Mouse (Mus musculus) heart, postnatal 0 days (tissue): Measurements from ENCODE around the gene Coro1c. TPM values are rescaled to one million over a fixed set of nuclear protein-coding genes. Genes with fewer than 3 reads are reported as not detected.

ENCODE experiments used
- ATAC-seq: fragments of 200-750 bp; cut with Nextera tagmentation; 2 replicates; pipeline ENCODE4 v1.8.0; 2017; ENCODE audit warnings: low read depth, moderate number of reproducible peaks, moderate library complexity; ENCODE audit not compliant: insufficient read depth
- DNase-seq: peaks from one replicate; pipeline ENCODE4 v3.0.0-alpha.2; 2016; ENCODE audit warnings: low spot score
- H3K27ac ChIP-seq: fragments of 300-500 bp; sonication (generic); 2 replicates; pipeline ENCODE4 v1.5.1; 2014; ENCODE audit warnings: low read depth, mild to moderate bottlenecking
- H3K27me3 ChIP-seq: fragments of 300-500 bp; sonication (generic); 2 replicates; pipeline ENCODE4 v1.6.1; 2014; ENCODE audit warnings: low read length, mixed read lengths; ENCODE audit not compliant: control insufficient read depth, insufficient read depth
- H3K36me3 ChIP-seq: fragments of 300-500 bp; sonication (generic); replicated peaks from 2 replicates; pipeline ENCODE4 v1.6.1; 2014; ENCODE audit warnings: low read length, mixed read lengths; ENCODE audit not compliant: control insufficient read depth, insufficient read depth
- H3K4me1 ChIP-seq: fragments of 300-500 bp; sonication (generic); 2 replicates; pipeline ENCODE4 v1.6.1; 2014; ENCODE audit warnings: antibody characterized with exemption; ENCODE audit not compliant: control insufficient read depth, insufficient read depth
- H3K4me2 ChIP-seq: fragments of 300-500 bp; sonication (generic); 2 replicates; pipeline ENCODE4 v1.6.1; 2014; ENCODE audit warnings: low read depth, mild to moderate bottlenecking, low read length, moderate library complexity
- H3K4me3 ChIP-seq: fragments of 300-500 bp; sonication (generic); 2 replicates; pipeline ENCODE4 v1.5.1; 2014; ENCODE audit warnings: low read depth, low read length
- H3K9ac ChIP-seq: fragments of 300-500 bp; sonication (generic); replicated peaks from 2 replicates; pipeline ENCODE4 v1.6.1; 2014; ENCODE audit warnings: low read depth, low read length, mixed read lengths
- H3K9me3 ChIP-seq: fragments of 300-500 bp; sonication (generic); replicated peaks from 2 replicates; pipeline ENCODE4 v1.6.1; 2016; ENCODE audit warnings: low read length; ENCODE audit not compliant: control insufficient read depth
- CTCF ChIP-seq: IDR thresholded peaks from 2 replicates; pipeline ENCODE4 v1.5.1; 2016; ENCODE audit warnings: antibody characterized with exemption, control low read depth, low read depth
- EP300 ChIP-seq: IDR thresholded peaks from 2 replicates; pipeline ENCODE4 v1.6.1; 2016; ENCODE audit warnings: antibody characterized with exemption, low read depth
- WGBS: fragments of 180-500 bp; shearing (Covaris S2); extraction: QIAGEN DNeasy Blood & Tissue Kit; methylation state at CpG from one replicate; pipeline ENCODE4 v1.1.7; 2014; 5-methylcytosine and 5-hydroxymethylcytosine counted together
- polyA plus RNA-seq: library from polyadenylated mRNA; unstranded; fragments of >200 nt; fragmentation: Nextera tagmentation; extraction: Ambion mirVana; gene quantifications from 2 replicates; pipeline ENCODE4 v1.2.1, GENCODE M21; 2015
- total RNA-seq: library from RNA; depleted of rRNA; stranded (reverse); fragments of >200 nt; gene quantifications from 2 replicates; pipeline ENCODE4 v1.2.3, GENCODE M21; 2014; ENCODE audit warnings: low replicate concordance

Coro1c gene
- total and polyA plus RNA-seq, 2 experiments from 2014 or later: 46.6 to 78.2 TPM

DNA sequence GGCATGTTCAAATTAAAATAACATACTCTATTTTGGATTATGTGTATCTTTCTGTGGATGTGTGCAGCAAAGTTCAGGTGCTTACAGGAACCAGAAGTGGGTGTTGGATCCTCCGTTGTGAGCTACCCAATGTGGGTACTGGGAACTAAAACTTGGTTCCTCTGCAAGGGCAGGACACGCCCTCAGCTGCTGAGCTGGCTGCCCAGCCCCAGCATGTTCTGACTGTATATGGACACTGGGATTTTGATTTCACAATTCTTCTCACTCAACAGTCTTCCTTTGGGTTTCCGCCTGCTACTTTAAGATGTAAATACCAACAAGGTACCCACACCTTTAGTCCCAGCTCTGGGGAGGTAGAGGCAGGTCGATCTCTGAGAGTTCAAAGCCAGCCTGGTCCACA is 68.1 kb downstream of the Coro1c start:
- TF ChIP-seq EP300 (no peak), CTCF (no peak)
- H3K27ac ChIP-seq: no peak overlapping the region
- H3K27me3 ChIP-seq: no peaks in the 10 kb centered on the region
- H3K9me3 ChIP-seq: no peaks in the 10 kb centered on the region
- DNase-seq (no peak), ATAC-seq (no peak)
- H3K4me1 ChIP-seq: no peaks in the 10 kb centered on the region
- WGBS: 91% methylated on average over 4 of the region's 4 CpGs
- H3K9ac ChIP-seq: no peak overlapping the region
- H3K4me2 ChIP-seq: no peak overlapping the region
- peaks cover 38% of the 10 kb centered on the region for H3K36me3 ChIP-seq
- H3K4me3 ChIP-seq: no peak overlapping the region

- DNase-seq: no peak
- Histone ChIP-seq H3K9ac (no peak overlapping the region), H3K9me3 (no peaks in the 10 kb centered on the region), H3K36me3 (0 out of 2 replicates have a peak, but pooled peaks cover 5% of the 10 kb centered on the region), H3K4me2 (no peak overlapping the region), H3K27ac (no peak overlapping the region), H3K27me3 (no peaks in the 10 kb centered on the region), H3K4me1 (no peaks in the 10 kb centered on the region), H3K4me3 (no peak overlapping the region)
- 85% methylated on average over 10 of the region's 10 CpGs for WGBS
- no peak for ATAC-seq
- TF ChIP-seq CTCF: no peak
- TF ChIP-seq EP300: no peak
Measured at GRCm38 (mm10) chr5:113836961-113837360, 71.6 kb downstream of the Coro1c start.

GRCm38 (mm10) chr5:113833316-113833947 is 75.1 kb downstream of the Coro1c start:
- no peak overlapping the region for H3K4me3 ChIP-seq
- H3K9me3 ChIP-seq: no peaks in the 10 kb centered on the region
- H3K4me2 ChIP-seq: no peak overlapping the region
- 55% methylated on average over 16 of the region's 16 CpGs for WGBS
- H3K4me1 ChIP-seq: no peaks in the 10 kb centered on the region
- DNase-seq (no peak), ATAC-seq (no peak; the same call in 1 of the 2 replicates)
- no peak overlapping the region for H3K27ac ChIP-seq
- H3K27me3 ChIP-seq: no peaks in the 10 kb centered on the region
- H3K36me3 ChIP-seq: no peaks in the 10 kb centered on the region
- H3K9ac ChIP-seq: no peak overlapping the region
- TF ChIP-seq CTCF: no peak
- no peak for TF ChIP-seq EP300

DNA sequence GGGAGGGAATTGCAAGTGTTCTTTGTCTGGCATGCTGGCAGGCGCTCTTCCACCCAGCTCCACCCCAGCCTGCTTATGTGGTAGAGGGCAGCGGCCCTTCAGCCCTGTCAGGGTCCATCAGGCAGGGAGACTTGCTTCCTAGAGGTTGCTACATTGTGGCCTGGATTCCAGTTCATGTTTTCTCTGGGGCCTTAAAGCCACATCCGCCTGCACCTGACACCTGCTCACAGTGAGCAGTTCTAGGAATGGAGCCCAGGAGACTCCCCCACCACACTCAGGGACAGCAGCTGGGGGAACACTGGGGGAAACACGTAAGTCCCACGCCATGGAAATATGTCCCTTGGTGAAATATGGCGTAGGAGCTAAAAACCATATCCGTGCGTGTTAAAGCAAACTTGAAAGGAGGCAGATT is 76.1 kb downstream of the Coro1c start, which contains the start of gene Selplg:
Selplg (minus strand) TSS at position 155 of the 412 bp plus-strand sequence.
- Histone ChIP-seq H3K4me2 (no peak within 1 kb of the TSS; the same call in 1 of the 2 replicates), H3K36me3 (no peaks in the 10 kb centered on the region), H3K27me3 (no peaks in the 10 kb centered on the region), H3K4me3 (no peak within 1 kb of the TSS; the same call in 1 of the 2 replicates), H3K27ac (no peak within 1 kb of the TSS; the same call in 1 of the 2 replicates), H3K4me1 (no peaks in the 10 kb centered on the region), H3K9ac (no peak within 1 kb of the TSS), H3K9me3 (no peaks in the 10 kb centered on the region)
- TF ChIP-seq EP300: no peak
- no peak for TF ChIP-seq CTCF
- no peak for DNase-seq
- 42% methylated on average over 8 of the region's 8 CpGs for WGBS
- no peak for ATAC-seq

GRCm38 (mm10) chr5:113831741-113832140 is 76.8 kb downstream of the Coro1c start:
- Histone ChIP-seq H3K4me3 (no peak overlapping the region; the same call in 1 of the 2 replicates), H3K9me3 (no peaks in the 10 kb centered on the region), H3K4me2 (no peak overlapping the region; the same call in 1 of the 2 replicates), H3K36me3 (no peaks in the 10 kb centered on the region), H3K27me3 (no peaks in the 10 kb centered on the region), H3K9ac (no peak overlapping the region), H3K4me1 (no peaks in the 10 kb centered on the region), H3K27ac (no peak overlapping the region; the same call in 1 of the 2 replicates)
- ATAC-seq: no peak
- TF ChIP-seq CTCF (no peak), EP300 (no peak)
- 43% methylated on average over 3 of the region's 3 CpGs for WGBS
- no peak for DNase-seq

- H3K9ac ChIP-seq: no peak overlapping the region
- DNase-seq (no peak), ATAC-seq (no peak)
- H3K27me3 ChIP-seq: no peaks in the 10 kb centered on the region
- TF ChIP-seq EP300: no peak
- TF ChIP-seq CTCF: no peak
- H3K36me3 ChIP-seq: no peaks in the 10 kb centered on the region
- no peak overlapping the region for H3K4me3 ChIP-seq
- no peaks in the 10 kb centered on the region for H3K4me1 ChIP-seq
- no peak overlapping the region for H3K27ac ChIP-seq
- WGBS: 73% methylated on average over 5 of the region's 5 CpGs
- no peak overlapping the region for H3K4me2 ChIP-seq
- H3K9me3 ChIP-seq: no peaks in the 10 kb centered on the region
Measured at GRCm38 (mm10) chr5:113830796-113831195, 77.8 kb downstream of the Coro1c start.
